Mouse (Mus musculus) brain, adult 2 months (tissue): ENCODE measurements around the gene Polr2b.

Experiments
- DNase-seq: peaks from one replicate; pipeline ENCODE4 v3.0.0; 2011; ENCODE audit warnings: low read depth, low spot score

Gene Polr2b

GRCm38 (mm10) chr5:77292803-77293522 lies 17.0 kb upstream of the Polr2b start:
- no peak for DNase-seq

GRCm38 (mm10) chr5:77299486-77299885 lies 10.5 kb upstream of the Polr2b start:
- DNase-seq, result no peak

GRCm38 (mm10) chr5:77301296-77301903 lies 8.5 kb upstream of the Polr2b start:
- peak; percentile 60 for DNase-seq

- DNase-seq, result no peak
Observed at GRCm38 (mm10) chr5:77307821-77308553, 2.0 kb upstream of the Polr2b start.

- peak; percentile 19 for DNase-seq
Observed at GRCm38 (mm10) chr5:77309051-77309906, 668 bp upstream of the Polr2b start.

- no peak for DNase-seq
Observed at GRCm38 (mm10) chr5:77314206-77314605, 4.3 kb downstream of the Polr2b start.

- DNase-seq, result no peak
Observed at GRCm38 (mm10) chr5:77314986-77315385, 5.0 kb downstream of the Polr2b start.

- no peak for DNase-seq
Observed at GRCm38 (mm10) chr5:77324936-77325335, 15.0 kb downstream of the Polr2b start.

GRCm38 (mm10) chr5:77330154-77330553 lies 20.2 kb downstream of the Polr2b start:
- DNase-seq, result no peak

GRCm38 (mm10) chr5:77340033-77340432 lies 30.1 kb downstream of the Polr2b start:
- DNase-seq, result no peak

- DNase-seq, result no peak
Observed at GRCm38 (mm10) chr5:77348901-77349300, 39.0 kb downstream of the Polr2b start.

GRCm38 (mm10) chr5:77349971-77350658 lies 40.2 kb downstream of the Polr2b start:
- no peak for DNase-seq

GRCm38 (mm10) chr5:77351691-77352090 lies 41.7 kb downstream of the Polr2b start:
- DNase-seq, result no peak

GRCm38 (mm10) chr5:77354361-77354787 lies 44.4 kb downstream of the Polr2b start:
- DNase-seq, result peak; percentile 88

GRCm38 (mm10) chr5:77355307-77356265 lies 45.6 kb downstream of the Polr2b start:
- no peak for DNase-seq

- DNase-seq, result no peak
Observed at GRCm38 (mm10) chr5:77357405-77358149, 47.6 kb downstream of the Polr2b start.

GRCm38 (mm10) chr5:77358347-77358746 lies 48.4 kb downstream of the Polr2b start:
- DNase-seq, result no peak

GRCm38 (mm10) chr5:77359971-77360370 lies 50.0 kb downstream of the Polr2b start:
- no peak for DNase-seq

GRCm38 (mm10) chr5:77361006-77361405 lies 51.1 kb downstream of the Polr2b start:
- DNase-seq, result peak; percentile 29
